Mouse (Mus musculus) thymus, postnatal 36 days (tissue): ENCODE data around the gene Hspa12b.

Source experiments
- DNase-seq, 2 experiments: peaks; one replicate each; pipeline ENCODE4 v3.0.0; 2022; ENCODE audit warnings: mixed read lengths in 2 of 2

Gene Hspa12b

DNA sequence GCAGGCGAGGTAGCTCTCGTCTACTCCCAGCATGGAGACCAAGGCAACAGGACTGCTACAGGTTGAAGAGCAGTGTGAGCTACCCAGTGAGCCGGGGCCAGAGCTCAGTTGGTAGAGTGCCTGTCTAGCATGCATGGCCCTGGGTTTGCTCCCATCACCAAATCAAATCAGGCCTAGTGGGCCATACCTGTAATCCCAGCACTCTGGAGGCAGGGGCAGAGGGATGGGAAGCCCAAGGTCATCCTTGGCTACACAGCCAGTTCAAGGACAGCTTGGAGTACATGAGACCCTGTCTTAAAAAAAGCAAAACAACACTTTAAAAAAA, 22.1 kb downstream of the Hspa12b start:
- DNase-seq, result no peak

DNA sequence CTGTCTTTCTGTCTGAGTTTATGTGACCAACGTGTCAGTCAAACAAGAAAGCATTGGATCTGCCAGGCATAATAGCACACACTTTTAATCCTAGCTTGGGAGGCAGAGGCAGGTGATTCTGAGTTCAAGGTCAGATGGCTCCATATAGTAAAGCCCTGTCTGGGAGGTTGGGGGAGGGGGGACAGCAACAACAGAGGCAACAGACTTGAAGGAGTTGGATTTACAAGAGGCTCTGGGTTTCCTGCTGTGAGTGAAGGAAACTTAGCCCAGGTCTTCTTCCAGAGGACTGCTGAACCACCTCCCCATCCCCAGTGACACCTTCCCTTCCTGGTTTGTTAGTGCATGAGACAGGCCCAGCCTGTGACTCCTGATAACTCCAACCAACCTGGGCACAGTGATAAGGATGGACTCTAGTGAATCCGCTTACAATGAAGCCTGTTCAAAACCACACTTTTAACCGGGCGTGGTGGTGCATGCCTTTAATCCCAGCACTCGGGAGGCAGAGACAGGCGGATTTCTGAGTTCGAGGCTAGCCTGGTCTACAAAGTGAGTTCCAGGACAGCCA, 25.2 kb downstream of the Hspa12b start:
- DNase-seq, result no peak

DNA sequence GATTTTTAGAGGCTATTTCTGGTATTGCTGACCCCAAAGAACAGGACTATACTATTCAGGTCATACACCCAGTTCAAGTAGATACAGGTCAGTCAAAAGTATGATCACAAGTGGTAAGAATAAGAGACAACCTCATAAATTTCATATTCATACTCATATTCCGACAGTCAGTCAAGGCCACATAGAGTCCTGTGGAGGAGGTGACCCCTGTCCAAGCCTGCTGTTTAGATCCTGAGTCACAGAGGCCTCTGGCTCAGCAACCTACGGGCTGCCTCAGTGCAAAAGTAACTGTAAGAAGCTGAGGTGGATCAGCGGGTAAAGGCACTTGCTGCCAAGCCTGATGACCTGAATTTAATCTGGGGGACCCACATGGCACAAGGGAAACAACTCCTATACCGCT, 27.0 kb downstream of the Hspa12b start:
- no peak for DNase-seq

DNA sequence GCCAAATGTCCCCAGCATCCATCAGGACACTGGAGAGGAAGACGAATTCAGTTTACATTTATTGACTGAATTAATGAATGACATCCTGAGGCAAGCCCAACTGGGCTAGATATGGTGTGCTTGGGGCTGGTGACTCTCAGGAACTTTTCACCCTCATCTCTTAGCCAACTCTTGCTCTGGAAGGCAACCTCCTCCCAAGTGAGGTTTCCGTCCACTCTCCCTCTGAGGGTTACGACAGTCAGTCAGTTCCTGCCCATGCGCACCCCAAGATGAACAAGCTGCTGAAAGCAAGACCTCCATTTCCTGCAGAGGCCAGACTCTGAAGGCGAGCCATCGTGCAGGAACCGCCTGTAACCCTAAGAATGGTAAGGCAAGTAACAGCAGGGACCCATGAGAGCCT, 29.9 kb downstream of the Hspa12b start:
- no peak for DNase-seq

DNA sequence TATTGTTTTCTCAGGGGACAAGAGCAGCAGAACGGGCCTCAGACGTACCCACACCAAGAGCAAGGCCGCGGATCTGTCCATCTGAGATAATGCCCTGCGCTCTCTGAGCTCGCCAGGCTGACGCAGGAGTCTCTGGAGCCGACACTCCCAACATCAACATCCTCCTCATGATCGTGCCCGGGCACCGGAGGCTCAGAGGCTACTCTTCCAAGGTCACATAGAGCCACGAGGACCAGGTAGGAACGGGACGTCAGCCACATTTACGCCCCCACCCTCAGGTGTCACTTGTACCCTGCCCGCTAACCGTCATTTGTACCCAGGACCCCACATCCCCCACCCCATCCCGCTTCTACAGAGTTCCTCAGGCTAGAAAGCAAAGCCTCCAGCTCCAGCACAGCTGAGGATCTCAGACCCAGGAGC, 32.4 kb downstream of the Hspa12b start:
- DNase-seq, result no peak

DNA sequence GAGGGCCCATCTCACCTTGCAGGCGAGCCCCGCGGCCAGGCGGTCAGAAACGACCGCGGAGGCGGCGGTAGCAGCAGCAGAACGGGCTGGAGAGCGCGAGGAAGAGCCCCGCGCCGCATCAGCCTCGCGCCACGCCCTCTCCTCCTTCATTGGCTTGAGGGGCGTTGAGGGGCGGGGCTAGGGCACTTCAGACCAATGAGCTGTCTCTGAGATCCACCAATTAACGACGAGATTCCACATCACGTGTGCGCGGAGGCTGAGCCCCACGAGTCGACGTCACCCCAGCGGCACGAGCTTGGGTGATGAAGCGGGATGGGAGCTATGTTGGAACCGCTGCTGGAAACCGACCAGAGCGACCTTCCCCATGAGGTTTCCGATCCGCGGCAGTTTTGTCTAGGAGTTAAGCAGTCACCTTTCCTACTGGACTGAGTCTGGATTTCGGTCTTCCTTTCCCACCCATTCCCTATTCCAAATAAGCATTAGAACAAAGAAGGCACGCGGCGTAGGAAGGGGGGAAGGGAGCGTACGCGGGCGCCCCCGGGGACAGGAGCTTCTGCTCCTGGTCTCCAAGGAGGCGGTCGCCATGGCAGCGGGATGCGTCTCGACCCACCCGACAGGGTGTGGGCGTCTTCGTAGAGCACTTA, 33.0 kb downstream of the Hspa12b start, which contains the start of gene 1700037H04Rik:
1700037H04Rik (minus strand) TSS at position 144 of the 644 bp plus-strand sequence.
- peak; percentile 94 to 96 for DNase-seq

DNA sequence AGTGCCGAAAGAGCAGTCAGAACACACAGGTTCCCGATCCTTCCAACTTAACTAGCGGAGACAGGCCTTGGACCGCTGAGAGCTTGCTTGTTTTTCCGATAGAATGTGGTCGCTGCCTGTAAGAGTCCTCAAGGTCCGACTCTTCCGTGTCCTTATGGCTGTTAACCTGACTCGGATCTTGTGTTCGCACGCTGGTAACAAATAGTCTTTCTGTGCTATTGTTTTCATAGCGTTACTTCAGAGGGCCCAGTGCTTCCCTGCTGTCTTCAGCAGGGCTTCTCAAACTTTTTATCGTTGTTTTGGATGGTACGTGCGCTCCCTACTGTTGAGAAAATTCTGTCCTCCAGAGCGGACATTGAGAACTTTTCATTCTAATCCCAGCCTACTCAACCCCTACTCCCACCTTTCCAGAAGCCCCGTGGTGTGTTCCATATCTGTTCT, 33.6 kb downstream of the Hspa12b start:
- no peak for DNase-seq

DNA sequence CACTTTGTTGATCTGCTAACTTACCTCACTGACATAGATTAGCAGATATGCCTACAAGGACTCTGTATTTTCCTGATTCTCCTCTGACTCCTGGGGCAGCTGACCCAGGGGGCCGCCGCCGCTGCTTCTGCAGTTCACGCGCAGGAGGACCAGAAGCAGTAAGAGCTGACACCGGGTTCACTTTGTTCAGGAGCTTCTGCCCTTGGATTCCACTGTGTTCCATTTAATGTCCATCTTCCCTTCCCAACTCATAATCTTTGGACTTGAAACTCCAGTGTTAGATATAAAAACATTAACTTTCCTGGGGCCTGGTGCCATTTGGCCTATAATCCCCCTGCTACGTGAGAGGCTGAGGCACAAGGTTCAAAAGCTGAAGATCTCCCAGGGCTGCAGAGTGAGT, 36.8 kb downstream of the Hspa12b start:
- DNase-seq, result no peak

DNA sequence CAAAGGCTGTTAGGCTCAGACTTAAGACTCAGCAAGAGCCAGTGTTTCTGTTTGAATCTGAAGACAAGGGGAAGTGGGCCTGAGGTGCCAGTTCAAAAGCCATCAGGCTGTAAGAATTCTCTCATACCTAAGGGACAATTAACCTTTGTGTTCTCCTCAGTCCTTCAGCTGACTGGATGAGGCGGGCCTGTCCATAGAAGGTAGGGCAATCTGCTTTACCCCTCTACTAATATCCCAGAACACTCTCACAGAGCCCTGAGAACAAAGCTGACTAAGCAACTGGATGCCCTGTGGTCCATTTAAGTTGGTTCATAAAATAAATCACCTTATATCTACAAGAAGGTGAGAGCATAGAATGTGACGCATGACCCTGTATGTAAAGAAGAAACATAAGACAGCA, 39.1 kb downstream of the Hspa12b start:
- no peak for DNase-seq

DNA sequence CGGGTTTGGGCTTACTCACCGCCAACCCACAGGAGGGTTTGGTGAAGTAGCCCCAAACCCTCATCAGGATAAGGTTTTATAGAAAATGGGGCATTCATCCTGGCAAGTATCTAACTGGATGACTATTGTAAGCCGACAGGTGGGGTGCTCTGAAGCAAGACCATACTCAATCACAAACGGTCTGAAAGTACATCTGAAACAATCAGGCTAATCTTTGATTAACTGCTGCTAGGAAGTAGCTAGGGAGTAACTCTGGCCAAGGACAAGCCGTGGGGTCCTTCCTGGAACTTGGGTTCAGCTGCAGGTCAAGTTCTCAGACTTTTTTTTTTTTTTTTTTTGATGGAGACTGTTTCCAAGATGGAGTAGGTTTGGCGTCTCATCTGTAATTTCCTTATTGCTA, 40.9 kb downstream of the Hspa12b start:
- no peak for DNase-seq

DNA sequence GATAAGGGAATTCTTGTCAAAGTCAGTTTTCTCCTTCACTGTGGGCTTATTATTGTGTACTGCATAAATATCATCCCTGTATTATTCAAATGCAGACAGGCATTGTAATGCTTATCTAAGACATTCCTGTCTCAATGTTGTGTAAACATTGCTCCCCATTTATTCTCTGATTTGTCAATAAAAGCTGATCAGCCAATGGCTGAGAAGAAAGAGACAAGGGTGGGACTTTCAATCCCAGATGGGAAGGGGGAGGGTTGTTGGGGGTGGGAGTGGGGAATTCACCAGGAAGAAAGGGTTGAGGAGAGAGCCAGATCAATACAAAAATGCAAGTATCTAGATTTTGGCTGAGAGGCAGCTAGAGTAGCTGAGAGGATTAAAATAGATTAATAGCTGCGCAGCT, 41.8 kb downstream of the Hspa12b start:
- DNase-seq, result no peak

DNA sequence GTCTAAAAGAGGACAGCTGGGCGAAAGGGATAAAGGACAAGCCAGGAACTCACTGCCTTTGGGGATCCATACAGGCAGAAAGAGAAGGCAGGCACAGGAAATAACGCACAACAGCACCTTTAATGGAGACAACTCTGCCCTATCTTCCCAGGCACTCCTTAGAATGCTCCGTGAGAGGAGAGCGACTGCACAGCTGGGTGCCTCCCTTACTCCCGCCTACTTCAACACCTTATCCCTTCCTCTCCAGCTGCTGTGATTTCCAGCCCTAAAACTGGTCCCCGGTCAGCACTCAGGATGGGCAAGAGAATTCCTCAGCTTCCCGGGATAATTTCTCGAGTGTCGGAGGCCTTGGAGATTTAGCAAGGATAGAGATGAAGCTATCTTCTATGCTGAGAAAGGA, 43.9 kb downstream of the Hspa12b start:
- no peak for DNase-seq

DNA sequence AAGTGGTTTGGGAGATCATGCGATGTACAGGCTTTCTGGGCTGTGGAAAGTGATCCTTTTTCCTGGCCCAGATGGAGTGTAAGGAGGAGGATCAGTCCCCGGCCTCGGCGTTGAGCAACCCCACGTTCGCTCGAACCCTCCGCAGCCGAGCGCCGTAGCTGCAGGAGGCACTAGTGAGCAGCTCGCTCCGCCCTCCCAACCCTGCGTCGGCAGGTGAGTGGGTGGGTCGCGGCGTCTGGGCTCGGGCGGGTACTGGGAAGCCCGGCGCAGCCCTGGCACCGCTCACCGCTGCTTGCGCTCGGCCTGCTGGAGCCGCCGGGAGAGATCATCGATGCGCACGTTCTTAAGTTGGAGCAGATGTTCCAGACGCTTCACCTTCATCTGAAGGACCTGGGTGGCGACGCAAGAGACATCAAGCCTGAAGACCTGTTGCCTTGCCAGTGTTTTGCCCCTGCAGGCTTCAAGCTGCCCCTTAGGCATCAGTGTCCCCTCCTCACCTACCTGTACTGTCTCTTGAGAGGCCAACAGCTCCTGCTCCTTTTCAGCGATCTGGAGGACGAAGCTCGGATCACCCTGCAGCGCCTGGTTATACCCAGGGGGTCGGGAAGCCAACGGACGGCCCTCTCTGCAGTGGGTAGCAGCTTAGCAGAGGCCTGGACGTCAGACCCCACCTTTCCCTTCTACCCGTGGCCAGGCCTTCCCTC, 44.5 kb downstream of the Hspa12b start:
- peak; percentile 69 to 72 for DNase-seq

DNA sequence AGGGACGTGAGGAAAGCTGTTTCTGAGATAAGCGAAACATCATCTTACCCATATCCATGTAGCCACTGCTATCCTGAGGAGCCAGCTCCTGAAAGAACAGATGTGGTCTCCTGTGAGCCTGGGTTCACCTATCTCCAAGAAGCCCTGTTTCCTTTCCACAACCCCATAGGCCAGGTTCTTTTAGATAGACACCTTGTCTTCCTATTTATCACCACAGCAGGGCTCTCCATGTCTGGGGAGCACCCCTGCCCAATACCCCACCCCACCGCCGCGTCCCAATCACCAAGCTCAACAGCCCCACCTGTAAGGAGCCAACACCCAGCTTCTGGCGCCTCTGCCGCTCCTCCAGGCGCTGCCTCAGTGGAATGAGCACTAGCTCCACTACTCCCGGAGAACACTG, 45.2 kb downstream of the Hspa12b start:
- DNase-seq, result no peak

DNA sequence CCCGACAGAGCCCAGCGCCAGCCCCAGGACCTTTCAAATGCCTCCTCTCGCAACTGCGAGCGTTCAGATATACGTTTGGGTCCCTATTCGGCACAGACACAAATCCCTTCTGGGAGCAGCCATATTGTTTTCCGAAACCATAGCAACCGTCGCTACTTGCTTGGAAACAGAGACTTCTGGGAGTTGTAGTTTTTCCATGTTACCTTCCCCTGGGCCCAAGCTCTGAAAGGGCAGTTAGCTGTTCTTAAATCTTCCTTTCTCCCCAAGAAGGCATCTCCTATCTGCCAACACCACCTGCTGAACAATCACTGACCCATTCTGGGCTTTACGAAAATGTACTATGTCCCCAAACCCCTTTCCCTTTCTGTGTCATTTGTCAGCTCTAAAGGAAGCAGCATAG, 47.6 kb downstream of the Hspa12b start:
- DNase-seq, result peak; percentile 23 to 41

DNA sequence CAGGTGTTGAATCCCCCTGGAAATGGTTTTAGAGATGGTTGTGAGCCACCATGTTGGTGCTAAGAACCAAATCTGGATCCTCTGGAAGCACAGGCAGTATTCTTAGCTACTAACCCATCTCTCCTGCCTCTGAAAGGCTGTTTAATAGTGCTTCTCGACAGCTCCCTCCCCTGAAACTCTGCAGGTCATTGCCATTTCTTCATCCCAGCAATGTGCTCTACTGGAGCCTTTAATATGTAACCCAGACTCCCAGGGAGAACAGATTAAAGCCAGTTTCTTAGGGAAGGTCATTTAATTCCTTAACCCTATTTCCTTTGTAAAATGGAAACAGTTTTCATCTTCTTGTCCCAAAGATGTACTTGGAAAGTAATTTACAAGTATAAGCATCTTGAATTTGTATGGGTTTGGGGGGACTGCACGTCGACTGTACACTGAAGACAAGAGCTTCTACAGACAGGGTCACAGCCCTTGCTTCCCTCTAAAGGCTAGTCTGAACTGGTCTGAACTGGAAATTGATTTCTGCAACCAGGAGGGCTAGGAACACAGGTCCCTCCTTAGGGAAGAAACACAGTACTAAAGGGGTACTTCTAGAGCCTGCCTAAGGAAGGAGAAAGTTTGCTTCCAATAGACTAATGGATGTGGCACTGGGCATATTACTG, 48.3 kb downstream of the Hspa12b start:
- DNase-seq, result no peak

DNA sequence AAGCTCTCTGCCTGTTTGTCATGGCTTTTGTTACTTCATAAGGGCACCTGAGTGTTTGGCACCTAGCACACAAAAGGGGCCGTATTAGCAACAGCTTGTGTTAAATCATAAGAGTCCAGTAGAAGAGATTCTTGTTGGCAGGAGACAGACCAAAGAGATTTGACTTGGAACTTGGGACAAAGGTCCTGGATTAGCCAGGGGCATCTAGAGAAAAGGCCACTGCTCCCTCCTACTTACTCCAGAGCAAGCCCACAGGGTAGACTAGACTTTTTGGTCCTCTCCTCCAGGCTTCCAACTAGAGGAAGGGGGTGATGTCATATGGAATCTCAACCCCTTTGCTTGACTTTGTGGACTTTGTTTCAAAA, 48.8 kb downstream of the Hspa12b start:
- DNase-seq, result no peak

DNA sequence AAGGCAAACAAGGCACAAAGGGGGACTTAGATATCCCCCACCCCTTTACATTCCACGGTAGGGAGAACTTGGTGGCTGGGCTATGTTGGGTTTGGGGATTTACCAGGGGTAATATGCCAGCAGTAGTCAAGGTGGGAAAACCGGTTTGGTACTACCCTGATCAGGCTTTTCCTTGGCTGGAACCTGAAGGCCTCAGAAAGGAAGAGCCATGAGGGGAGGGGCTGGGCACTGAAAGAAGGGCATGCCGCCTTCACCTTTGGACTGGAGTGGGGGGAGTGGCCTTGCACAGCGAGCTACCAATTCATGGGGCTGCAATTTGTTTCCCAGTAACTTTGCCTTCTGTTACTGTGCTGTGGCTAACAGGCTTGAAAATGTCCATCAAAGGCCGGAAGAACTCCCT, 49.4 kb downstream of the Hspa12b start:
- no peak for DNase-seq

DNA sequence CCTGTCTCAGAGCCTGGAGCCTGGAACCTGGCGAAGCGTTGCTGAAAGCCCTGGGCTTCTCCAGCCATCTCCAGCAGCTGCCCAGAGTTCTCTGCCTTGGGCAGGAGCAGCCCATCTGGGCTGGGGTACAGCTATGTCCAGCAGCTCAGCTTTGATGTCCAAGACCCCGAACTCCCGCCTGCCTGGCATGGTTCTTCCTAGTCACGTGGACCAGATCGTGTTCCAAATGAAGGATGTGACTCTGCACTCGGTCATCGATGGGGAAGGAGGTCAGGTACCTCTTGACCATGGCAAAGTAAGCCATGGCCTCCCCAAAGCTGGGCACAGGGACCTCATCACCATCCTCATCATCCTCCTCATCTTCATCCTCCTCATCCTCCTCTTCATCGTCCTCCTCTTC, 50.9 kb downstream of the Hspa12b start:
- DNase-seq, result no peak

DNA sequence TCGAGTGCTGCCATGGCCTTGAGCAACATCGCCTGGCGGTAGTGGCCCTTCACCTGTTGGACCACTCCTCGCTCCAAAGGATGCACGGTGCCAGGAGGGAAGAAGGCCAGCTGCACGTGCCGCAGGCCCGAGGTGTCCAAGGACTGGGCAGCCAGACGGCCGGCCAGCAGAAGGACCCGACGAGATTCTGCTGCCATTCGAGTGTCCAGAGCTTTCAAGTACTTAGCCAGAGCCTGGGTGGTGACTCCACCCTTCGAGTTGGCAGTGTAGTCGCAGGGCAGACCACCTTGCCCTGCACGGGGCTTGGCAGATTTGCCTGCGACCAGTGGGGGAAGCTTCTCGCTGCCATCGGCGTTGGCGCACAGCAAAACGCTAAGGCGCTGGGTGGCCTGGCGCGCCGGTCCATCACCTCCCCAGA, 51.8 kb downstream of the Hspa12b start:
- no peak for DNase-seq

DNA sequence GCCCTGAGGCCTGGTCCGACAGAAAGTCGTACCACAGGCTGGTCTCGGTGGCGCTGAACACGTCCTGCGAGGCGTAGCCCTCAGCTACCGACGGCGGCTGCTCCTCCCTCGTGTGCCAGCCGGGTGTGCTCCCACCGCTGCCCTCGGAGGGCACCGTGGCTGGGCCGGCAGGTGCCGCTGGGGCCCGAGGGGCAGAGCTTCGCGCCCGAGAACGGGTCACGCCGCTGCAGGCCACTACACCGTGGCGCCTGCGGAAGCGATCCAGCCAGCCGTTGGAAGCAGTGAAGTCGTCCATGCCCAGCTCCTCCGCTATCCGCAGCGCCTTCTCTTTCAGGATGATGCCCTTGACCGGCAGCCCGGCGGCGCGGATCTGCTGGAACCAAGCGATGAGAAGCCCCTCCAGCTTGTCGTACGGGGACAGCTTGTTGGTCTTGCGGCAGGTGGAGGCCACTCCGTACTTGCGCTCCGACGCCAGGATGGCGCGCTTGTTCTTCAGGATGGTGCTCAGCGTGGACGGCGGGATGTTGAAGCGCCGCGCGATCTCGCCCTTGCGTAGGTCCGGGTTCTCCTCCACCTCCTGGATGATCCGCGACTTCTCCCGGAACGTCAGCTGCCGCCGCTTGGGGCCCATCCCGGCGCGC, 52.3 kb downstream of the Hspa12b start:
- DNase-seq, result peak; percentile 45 to 58

DNA sequence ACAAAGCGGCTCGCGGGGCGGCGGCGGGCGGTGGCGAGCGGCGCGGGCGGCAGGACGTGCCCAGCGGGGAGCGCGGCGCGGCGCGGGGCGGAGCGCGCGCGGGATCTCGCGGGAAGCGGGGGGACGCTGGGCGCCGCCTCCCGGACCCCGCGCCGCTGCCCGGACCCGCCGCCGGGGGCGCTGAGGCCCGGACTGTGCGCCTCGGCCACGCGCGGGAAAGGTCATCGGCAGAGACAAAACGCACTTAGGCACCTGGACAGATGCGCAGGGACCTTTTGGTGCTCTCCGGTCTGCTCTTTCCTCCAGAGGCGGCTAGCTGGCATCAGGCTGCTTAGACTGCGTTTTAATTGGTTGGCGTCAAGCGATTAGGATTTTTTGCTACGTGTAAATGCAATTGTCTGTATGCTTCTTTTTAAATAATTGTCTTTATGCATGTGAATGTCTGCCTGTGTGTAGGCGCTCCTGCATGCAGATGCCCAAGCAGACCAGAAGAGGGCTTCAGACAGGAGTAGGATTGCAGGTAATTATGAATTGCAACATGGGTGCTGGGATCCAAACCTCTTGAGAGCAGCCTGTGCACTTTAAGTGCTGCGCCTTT, 53.0 kb downstream of the Hspa12b start, which contains the start of gene Cenpb:
Cenpb (minus strand) TSS at position 78 of the 598 bp plus-strand sequence.
- DNase-seq, result peak; percentile 72 to 78

DNA sequence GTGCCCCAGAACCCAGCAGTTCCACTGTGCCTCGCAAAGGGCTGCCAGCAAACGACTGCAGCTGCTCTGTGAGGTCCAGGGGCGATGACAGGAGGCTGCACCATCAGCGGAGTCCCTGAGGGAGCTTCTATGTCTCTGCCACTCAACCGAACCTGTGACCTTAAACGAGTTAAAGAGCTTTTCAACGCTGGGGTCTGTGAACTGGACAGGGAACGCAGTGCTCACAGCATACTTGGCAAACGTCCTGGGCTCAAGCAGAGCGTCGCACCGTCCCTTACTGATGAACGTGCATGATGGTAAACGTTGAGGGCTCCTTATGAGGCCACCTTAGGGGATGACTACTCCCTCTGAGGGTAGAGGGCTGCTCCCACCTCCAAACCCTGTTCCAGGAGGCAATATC, 59.3 kb downstream of the Hspa12b start:
- no peak for DNase-seq
